Mouse (Mus musculus): ENCODE results near the gene Ubl4a. TPM values are rescaled to one million over a fixed set of nuclear protein-coding genes. Genes with fewer than 3 reads are reported as not detected.

The Ubl4a gene
- polyA plus RNA-seq, 1 experiment from 2014 or later, result 72.0 TPM

Small RNA genes lying within 50 kb of the gene (microRNA-seq; reads per million reads assigned to microRNA genes)
- not detected for gene Mir7092

Other genes with a start within 250 kb of the Ubl4a start
- gene Opn1mw, start 245.8 kb downstream of the Ubl4a start, polyA plus RNA-seq (2014; fragmentation: Nextera tagmentation; extraction: Ambion mirVana), result not detected in 2 replicates
- 15.6 and 16.2 TPM in 2 replicates for gene Mecp2, start 237.9 kb downstream of the Ubl4a start, polyA plus RNA-seq (2014; fragmentation: Nextera tagmentation; extraction: Ambion mirVana)
- not detected in 2 replicates for gene Tex28, start 205.4 kb downstream of the Ubl4a start, polyA plus RNA-seq (2014; fragmentation: Nextera tagmentation; extraction: Ambion mirVana)
- not detected in 2 replicates for gene Tktl1, start 196.0 kb downstream of the Ubl4a start, polyA plus RNA-seq (2014; fragmentation: Nextera tagmentation; extraction: Ambion mirVana)
- 243 and 246 TPM in 2 replicates for gene Flna, start 123.4 kb downstream of the Ubl4a start, polyA plus RNA-seq (2014; fragmentation: Nextera tagmentation; extraction: Ambion mirVana)
- 24.0 and 31.9 TPM in 2 replicates for gene Emd, start 118.5 kb downstream of the Ubl4a start, polyA plus RNA-seq (2014; fragmentation: Nextera tagmentation; extraction: Ambion mirVana)
- 741 and 756 TPM in 2 replicates for gene Rpl10, start 102.4 kb downstream of the Ubl4a start, polyA plus RNA-seq (2014; fragmentation: Nextera tagmentation; extraction: Ambion mirVana)
- gene Taz, start 91.3 kb downstream of the Ubl4a start, polyA plus RNA-seq (2014; fragmentation: Nextera tagmentation; extraction: Ambion mirVana), result 56.1 and 58.5 TPM in 2 replicates
- gene Dnase1l1, start 90.9 kb downstream of the Ubl4a start, polyA plus RNA-seq (2014; fragmentation: Nextera tagmentation; extraction: Ambion mirVana), result 4.6 and 6.2 TPM in 2 replicates
- gene Atp6ap1, start 76.1 kb downstream of the Ubl4a start, polyA plus RNA-seq (2014; fragmentation: Nextera tagmentation; extraction: Ambion mirVana), result 116 and 138 TPM in 2 replicates
- 469 and 512 TPM in 2 replicates for gene Gdi1, start 68.2 kb downstream of the Ubl4a start, polyA plus RNA-seq (2014; fragmentation: Nextera tagmentation; extraction: Ambion mirVana)
- gene Fam50a, start 60.2 kb downstream of the Ubl4a start, polyA plus RNA-seq (2014; fragmentation: Nextera tagmentation; extraction: Ambion mirVana), result 57.7 and 58.1 TPM in 2 replicates
- 21.2 and 22.5 TPM in 2 replicates for gene Plxna3, start 44.2 kb downstream of the Ubl4a start, polyA plus RNA-seq (2014; fragmentation: Nextera tagmentation; extraction: Ambion mirVana)
- 89.0 and 102 TPM in 2 replicates for gene Lage3, start 19.6 kb downstream of the Ubl4a start, polyA plus RNA-seq (2014; fragmentation: Nextera tagmentation; extraction: Ambion mirVana)
- 9.6 and 11.6 TPM in 2 replicates for gene Slc10a3, start 131 bp upstream of the Ubl4a start, polyA plus RNA-seq (2014; fragmentation: Nextera tagmentation; extraction: Ambion mirVana)
- gene Fam3a, start 20.1 kb upstream of the Ubl4a start, polyA plus RNA-seq (2014; fragmentation: Nextera tagmentation; extraction: Ambion mirVana), result 27.8 and 30.8 TPM in 2 replicates
- gene Ikbkg, start 20.1 kb upstream of the Ubl4a start, polyA plus RNA-seq (2014; fragmentation: Nextera tagmentation; extraction: Ambion mirVana), result 24.4 and 27.7 TPM in 2 replicates
- 59.4 and 60.7 TPM in 2 replicates for gene G6pdx, start 56.0 kb upstream of the Ubl4a start, polyA plus RNA-seq (2014; fragmentation: Nextera tagmentation; extraction: Ambion mirVana)
- not detected in 2 replicates for gene Gm6880, start 108.2 kb upstream of the Ubl4a start, polyA plus RNA-seq (2014; fragmentation: Nextera tagmentation; extraction: Ambion mirVana)
- not detected in 2 replicates for gene Olfr1326-ps1, start 201.7 kb upstream of the Ubl4a start, polyA plus RNA-seq (2014; fragmentation: Nextera tagmentation; extraction: Ambion mirVana)
- gene Olfr1325, start 219.5 kb upstream of the Ubl4a start, polyA plus RNA-seq (2014; fragmentation: Nextera tagmentation; extraction: Ambion mirVana), result not detected in 2 replicates

Data from neural tube, embryonic 11.5 days (tissue).